Mouse (Mus musculus): ENCODE data around the gene Ccnd1. TPM values are rescaled to one million over a fixed set of nuclear protein-coding genes. Genes with fewer than 3 reads are reported as not detected.
A peak's percentile ranks its signal among the peaks of the same experiment; 100 is the strongest.

Ccnd1 gene
- polyA plus RNA-seq, 1 experiment from 2014 or later = 10.1 TPM

GRCm38 (mm10) chr7:144940585-144940984, 860 bp upstream of the Ccnd1 start:
- no peak for ATAC-seq
- TF ChIP-seq EP300 (IDR thresholded peaks at IDR 0.05; ENCODE audit: low read depth) = no peak
- no peak for TF ChIP-seq CTCF (IDR thresholded peaks at IDR 0.05; ENCODE audit: low read depth)
- H3K4me2 ChIP-seq (ENCODE audit: low read depth, low read length) = peak overlapping the region; percentile 95
- DNase-seq = no peak
- under 1% methylated on average over 11 of the region's 11 CpGs for WGBS (ENCODE audit: insufficient replicate concordance)
- H3K36me3 ChIP-seq (replicated peaks; ENCODE audit: insufficient read depth, low read length) = no peaks in the 10 kb centered on the region
- H3K27me3 ChIP-seq (ENCODE audit: insufficient read depth, low read length) = peaks cover 61% of the 10 kb centered on the region
- H3K9ac ChIP-seq (replicated peaks) = 0 out of 2 replicates have a peak overlapping the region, but pooled peaks have one; percentile 6
- H3K4me3 ChIP-seq (ENCODE audit: low read depth, low read length) = peak overlapping the region; percentile 64; the same call in 1 of the 2 replicates
- H3K27ac ChIP-seq (ENCODE audit: low read depth) = no peak overlapping the region
- no peaks in the 10 kb centered on the region for H3K9me3 ChIP-seq (ENCODE audit: low read length)
- peaks cover 38% of the 10 kb centered on the region for H3K4me1 ChIP-seq (ENCODE audit: insufficient read depth)

- Histone ChIP-seq H3K27ac (ENCODE audit: low read depth) (peak overlapping the region; percentile 39; the same call in 1 of the 2 replicates), H3K4me3 (ENCODE audit: low read depth, low read length) (peak overlapping the region; percentile 64), H3K36me3 (replicated peaks; ENCODE audit: insufficient read depth, low read length) (no peaks in the 10 kb centered on the region), H3K9ac (replicated peaks) (0 out of 2 replicates have a peak overlapping the region, but pooled peaks have one; percentile 6), H3K4me1 (ENCODE audit: insufficient read depth) (peaks cover 38% of the 10 kb centered on the region), H3K4me2 (ENCODE audit: low read depth, low read length) (peak overlapping the region; percentile 95), H3K27me3 (ENCODE audit: insufficient read depth, low read length) (peaks cover 61% of the 10 kb centered on the region), H3K9me3 (ENCODE audit: low read length) (no peaks in the 10 kb centered on the region)
- 1% methylated on average over 22 of the region's 22 CpGs for WGBS (ENCODE audit: insufficient replicate concordance)
- ATAC-seq (no peak), DNase-seq (no peak)
- TF ChIP-seq CTCF (IDR thresholded peaks at IDR 0.05; ENCODE audit: low read depth) (no peak), EP300 (IDR thresholded peaks at IDR 0.05; ENCODE audit: low read depth) (no peak)
These were observed 362 bp upstream of the Ccnd1 start for GRCm38 (mm10) chr7:144940003-144940571.

- Histone ChIP-seq H3K27me3 (ENCODE audit: insufficient read depth, low read length) (peaks cover 61% of the 10 kb centered on the region), H3K9me3 (ENCODE audit: low read length) (no peaks in the 10 kb centered on the region), H3K4me3 (ENCODE audit: low read depth, low read length) (peak overlapping the region; percentile 64), H3K27ac (ENCODE audit: low read depth) (0 out of 2 replicates have a peak overlapping the region, but pooled peaks have one; percentile 6), H3K9ac (replicated peaks) (peak overlapping the region; percentile 61), H3K4me1 (ENCODE audit: insufficient read depth) (peaks cover 38% of the 10 kb centered on the region), H3K4me2 (ENCODE audit: low read depth, low read length) (peak overlapping the region; percentile 95), H3K36me3 (replicated peaks; ENCODE audit: insufficient read depth, low read length) (no peaks in the 10 kb centered on the region)
- no peak for DNase-seq
- TF ChIP-seq CTCF (IDR thresholded peaks at IDR 0.05; ENCODE audit: low read depth) = no peak
- no peak for TF ChIP-seq EP300 (IDR thresholded peaks at IDR 0.05; ENCODE audit: low read depth)
- no peak for ATAC-seq
- WGBS (ENCODE audit: insufficient replicate concordance) = under 1% methylated on average over 31 of the region's 32 CpGs
These were observed 923 bp downstream of the Ccnd1 start for GRCm38 (mm10) chr7:144938661-144939343.

GRCm38 (mm10) chr7:144937899-144938517, 1.7 kb downstream of the Ccnd1 start:
- under 1% methylated on average over 39 of the region's 39 CpGs for WGBS (ENCODE audit: insufficient replicate concordance)
- ATAC-seq (no peak), DNase-seq (no peak)

GRCm38 (mm10) chr7:144937490-144937889, 2.2 kb downstream of the Ccnd1 start:
- 3% methylated on average over 20 of the region's 20 CpGs for WGBS (ENCODE audit: insufficient replicate concordance)
- H3K36me3 ChIP-seq (replicated peaks; ENCODE audit: insufficient read depth, low read length) = no peaks in the 10 kb centered on the region
- peak; percentile 89 for DNase-seq
- H3K27ac ChIP-seq (ENCODE audit: low read depth) = no peak overlapping the region
- H3K27me3 ChIP-seq (ENCODE audit: insufficient read depth, low read length) = peaks cover 50% of the 10 kb centered on the region
- peak overlapping the region; percentile 95 for H3K4me2 ChIP-seq (ENCODE audit: low read depth, low read length)
- peak; percentile 66 for ATAC-seq
- H3K9ac ChIP-seq (replicated peaks) = peak overlapping the region; percentile 61
- no peak for TF ChIP-seq EP300 (IDR thresholded peaks at IDR 0.05; ENCODE audit: low read depth)
- TF ChIP-seq CTCF (IDR thresholded peaks at IDR 0.05; ENCODE audit: low read depth) = peak; percentile 98
- peak overlapping the region; percentile 64 for H3K4me3 ChIP-seq (ENCODE audit: low read depth, low read length)
- H3K4me1 ChIP-seq (ENCODE audit: insufficient read depth) = peaks cover 27% of the 10 kb centered on the region
- H3K9me3 ChIP-seq (ENCODE audit: low read length) = no peaks in the 10 kb centered on the region

More at GRCm38 (mm10) chr7:144937899-144938517, 1.7 kb downstream of the Ccnd1 start:
- no peak for TF ChIP-seq CTCF (IDR thresholded peaks at IDR 0.05; ENCODE audit: low read depth)
- no peak for TF ChIP-seq EP300 (IDR thresholded peaks at IDR 0.05; ENCODE audit: low read depth)
- Histone ChIP-seq H3K4me3 (ENCODE audit: low read depth, low read length) (peak overlapping the region; percentile 64), H3K27ac (ENCODE audit: low read depth) (no peak overlapping the region; the same call in 1 of the 2 replicates), H3K4me2 (ENCODE audit: low read depth, low read length) (peak overlapping the region; percentile 95), H3K27me3 (ENCODE audit: insufficient read depth, low read length) (peaks cover 55% of the 10 kb centered on the region), H3K9ac (replicated peaks) (peak overlapping the region; percentile 61), H3K9me3 (ENCODE audit: low read length) (no peaks in the 10 kb centered on the region), H3K4me1 (ENCODE audit: insufficient read depth) (peaks cover 31% of the 10 kb centered on the region), H3K36me3 (replicated peaks; ENCODE audit: insufficient read depth, low read length) (no peaks in the 10 kb centered on the region)

GRCm38 (mm10) chr7:144936311-144936880, 3.3 kb downstream of the Ccnd1 start:
- ATAC-seq (no peak), DNase-seq (no peak)
- no peak overlapping the region for H3K9ac ChIP-seq (replicated peaks)
- H3K4me2 ChIP-seq (ENCODE audit: low read depth, low read length) = no peak overlapping the region
- peaks cover 39% of the 10 kb centered on the region for H3K27me3 ChIP-seq (ENCODE audit: insufficient read depth, low read length)
- H3K9me3 ChIP-seq (ENCODE audit: low read length) = no peaks in the 10 kb centered on the region
- no peak overlapping the region for H3K4me3 ChIP-seq (ENCODE audit: low read depth, low read length)
- H3K27ac ChIP-seq (ENCODE audit: low read depth) = no peak overlapping the region
- 73% methylated on average over 4 of the region's 4 CpGs for WGBS (ENCODE audit: insufficient replicate concordance)
- TF ChIP-seq CTCF (IDR thresholded peaks at IDR 0.05; ENCODE audit: low read depth) (no peak), EP300 (IDR thresholded peaks at IDR 0.05; ENCODE audit: low read depth) (no peak)
- peaks cover 19% of the 10 kb centered on the region for H3K4me1 ChIP-seq (ENCODE audit: insufficient read depth)
- no peaks in the 10 kb centered on the region for H3K36me3 ChIP-seq (replicated peaks; ENCODE audit: insufficient read depth, low read length)
